Mouse (Mus musculus): ENCODE measurements around the gene Hccs.
"Not testable (repeated sequence)": the region's sequence is repeated elsewhere in the genome, so short reads cannot be mapped to it uniquely, and the experiment has no call there.

Hccs gene

GRCm38 (mm10) chrX:169319945-169320667 lies at the start of gene Hccs:
Hccs (minus strand) TSS chrX:169320372.
- CTCF ChIA-PET: interaction anchor here in 1 of 4 experiments (0.7 kb wide), 1 partner anchor 14 kb away, joined by 3 read pairs; no protein-coding TSS in a partner anchor
- POLR2A ChIA-PET: interaction anchor here in 1 of 4 experiments (1.2 kb wide), 1 partner anchor 12 kb away, joined by 3 read pairs; no protein-coding TSS in a partner anchor

- ChIA-PET POLR2A (no interaction called here), CTCF (no interaction called here)
These were observed 37.1 kb upstream of the Hccs start for GRCm38 (mm10) chrX:169357146-169357772.

- ChIA-PET CTCF (no interaction called here), POLR2A (no interaction called here)
These were observed 18.0 kb upstream of the Hccs start for GRCm38 (mm10) chrX:169338213-169338612.

- ChIA-PET CTCF (no interaction called here), POLR2A (no interaction called here)
These were observed 17.4 kb upstream of the Hccs start for GRCm38 (mm10) chrX:169337559-169337958.

- POLR2A ChIA-PET: no interaction called here
- CTCF ChIA-PET: no interaction called here
These were observed 12.1 kb upstream of the Hccs start for GRCm38 (mm10) chrX:169332264-169332663.

GRCm38 (mm10) chrX:169325929-169326595 lies 5.9 kb upstream of the Hccs start:
- POLR2A ChIA-PET: no interaction called here
- CTCF ChIA-PET: no interaction called here

GRCm38 (mm10) chrX:169320668-169321005 lies 465 bp upstream of the Hccs start:
- CTCF ChIA-PET, POLR2A ChIA-PET: not testable (repeated sequence)

- CTCF ChIA-PET: no interaction called here
These were observed 959 bp downstream of the Hccs start for GRCm38 (mm10) chrX:169319066-169319760.

GRCm38 (mm10) chrX:169308559-169308958 lies 11.6 kb downstream of the Hccs start:
- POLR2A ChIA-PET: interaction anchor here in 1 of 4 experiments (1.1 kb wide), 1 partner anchor 11 kb away, joined by 3 read pairs; the partner anchor contains the start of gene Hccs
- CTCF ChIA-PET: no interaction called here

More at GRCm38 (mm10) chrX:169319066-169319760, 959 bp downstream of the Hccs start:
- POLR2A ChIA-PET: interaction anchor here in 1 of 4 experiments (0.6 to 1.2 kb wide), 3 partner anchors 8 to 21 kb away, joined by 3 read pairs; no protein-coding TSS in a partner anchor

- ChIA-PET POLR2A (no interaction called here), CTCF (interaction anchor here in 2 of 4 experiments (0.6 to 1.0 kb wide), 2 partner anchors 268 to 695 kb away, joined by 3 to 5 read pairs; no protein-coding TSS in a partner anchor)
These were observed 16.2 kb downstream of the Hccs start for GRCm38 (mm10) chrX:169303945-169304344.

GRCm38 (mm10) chrX:169302271-169303045 lies 17.7 kb downstream of the Hccs start:
- CTCF ChIA-PET: no interaction called here
- POLR2A ChIA-PET: interaction anchor here in 1 of 4 experiments (1.8 kb wide), 1 partner anchor 13 kb away, joined by 4 read pairs; no protein-coding TSS in a partner anchor

- POLR2A ChIA-PET: no interaction called here
- CTCF ChIA-PET: no interaction called here
These were observed 20.6 kb downstream of the Hccs start for GRCm38 (mm10) chrX:169299579-169299978.

- ChIA-PET CTCF (no interaction called here), POLR2A (no interaction called here)
These were observed 56.6 kb downstream of the Hccs start for GRCm38 (mm10) chrX:169263433-169264172.

GRCm38 (mm10) chrX:169262212-169262611 lies 58.0 kb downstream of the Hccs start:
- ChIA-PET CTCF (no interaction called here), POLR2A (no interaction called here)

- POLR2A ChIA-PET: no interaction called here
- CTCF ChIA-PET: no interaction called here
These were observed 59.1 kb downstream of the Hccs start for GRCm38 (mm10) chrX:169261034-169261433.

- ChIA-PET POLR2A (no interaction called here), CTCF (no interaction called here)
These were observed 63.4 kb downstream of the Hccs start for GRCm38 (mm10) chrX:169256741-169257140.

- CTCF ChIA-PET: no interaction called here
- POLR2A ChIA-PET: no interaction called here
These were observed 64.3 kb downstream of the Hccs start for GRCm38 (mm10) chrX:169255915-169256314.

- CTCF ChIA-PET: no interaction called here
- POLR2A ChIA-PET: no interaction called here
These were observed 97.7 kb downstream of the Hccs start for GRCm38 (mm10) chrX:169222357-169223062.

Measured in embryonic stem cell, embryonic (primary cell).